Comparison of ENCODE assay signal across 21 mouse cellular contexts in the genomic region with DNA sequence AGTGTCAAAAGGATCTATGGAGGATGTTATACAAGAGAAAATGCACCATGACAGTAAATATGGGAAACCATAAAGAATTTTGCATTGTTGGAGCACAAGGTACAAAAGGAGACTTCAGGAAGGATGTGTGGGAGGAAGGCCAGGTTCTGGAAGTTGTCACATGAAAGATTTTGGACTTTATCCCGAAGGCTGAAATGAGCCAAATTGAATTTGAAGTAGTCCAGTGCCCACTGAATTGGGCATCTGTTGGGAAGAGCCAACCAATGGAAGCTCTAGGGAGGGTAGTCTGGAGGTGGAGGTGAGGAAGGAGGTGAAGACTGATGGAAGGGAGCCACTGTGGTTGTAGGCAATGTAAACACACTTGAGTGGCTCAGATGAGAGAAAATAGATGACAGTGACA.
DNase-seq lines count a peak whose midpoint lies in the region; TF ChIP-seq lines count a peak whose summit lies in the region.
"Had no signal": no experiment of that assay in that cellular context is flagged by ENCODE, and none has a peak within 500 bp of the region (broad histone marks: within the 10 kb centered on the region; RNA-seq: fewer than 3 reads in every experiment).

No protein-coding gene starts in this region.

- peak; percentile 62 for DNase-seq in kidney, adult 2 months
- DNase-seq in kidney, postnatal 14 days = no peak
- peak; percentile 51 for DNase-seq in kidney, adult 9 months
- DNase-seq in kidney, adult 11 months = no peak
- DNase-seq in kidney, postnatal 36 days = peak; percentile 5 to 12
- DNase-seq in kidney, adult 18-20 months = no peak
- DNase-seq in MN1 (ENCODE audit: low spot score) = peak; percentile 78
- no peak for DNase-seq in hindbrain, embryonic 10.5 days (ENCODE audit: low spot score)
- DNase-seq: adrenal gland, adult 2 months; adrenal gland, adult 8-10 months; adrenal gland, postnatal 10 days; adrenal gland, postnatal 14 days; adrenal gland, postnatal 25 days; adrenal gland, postnatal 36 days; B cell, adult 2 months; cerebellum, adult 11 months; cerebellum, adult 11-12 months; cerebellum, adult 18-20 months had no signal

- H3K36me3 ChIP-seq in kidney, adult 2 months (ENCODE audit: control insufficient read depth, insufficient read depth, low read length) = no peaks in the 10 kb centered on the region
- H3K36me3 ChIP-seq in hindbrain, embryonic 10.5 days = no peaks in the 10 kb centered on the region
- H3K36me3 ChIP-seq: G1E had no signal

- TF ChIP-seq CTCF in kidney, adult 2 months (conservative IDR thresholded peaks at IDR 0.05; ENCODE audit: insufficient read depth, insufficient read length, low read depth, low read length) = no peak

- 44% methylated on average over 1 of the region's 1 CpGs for WGBS in kidney, adult 2 months
- 81% methylated on average over 1 of the region's 1 CpGs for WGBS in hindbrain, embryonic 10.5 days

- H3K4me1 ChIP-seq in kidney, adult 2 months (ENCODE audit: control insufficient read depth, insufficient read depth, low read length) = peaks cover 9% of the 10 kb centered on the region; the same call in 1 of the 2 replicates
- H3K4me1 ChIP-seq in hindbrain, embryonic 10.5 days (replicated peaks) = no peaks in the 10 kb centered on the region

- no peak overlapping the region for H3K27ac ChIP-seq in kidney, adult 2 months (ENCODE audit: insufficient read depth, low read depth, low read length)
- no peak overlapping the region for H3K27ac ChIP-seq in hindbrain, embryonic 10.5 days

- H3K9me3 ChIP-seq in hindbrain, embryonic 10.5 days = no peaks in the 10 kb centered on the region
- H3K9me3 ChIP-seq: G1E had no signal

- no peak overlapping the region for H3K4me3 ChIP-seq in kidney, adult 2 months (ENCODE audit: insufficient read depth, low read depth, low read length)
- no peak overlapping the region for H3K4me3 ChIP-seq in hindbrain, embryonic 10.5 days

- no peak for TF ChIP-seq POLR2A in kidney, adult 2 months (IDR thresholded peaks at IDR 0.05; ENCODE audit: low read depth, low read length)

- H3K27me3 ChIP-seq in kidney, adult 2 months (replicated peaks; ENCODE audit: control insufficient read depth, insufficient read depth, low read length) = no peaks in the 10 kb centered on the region
- H3K27me3 ChIP-seq in hindbrain, embryonic 10.5 days (ENCODE audit: insufficient read depth, poor library complexity, severe bottlenecking) = no peaks in the 10 kb centered on the region
- H3K27me3 ChIP-seq: CH12.LX, Patski had no signal

Comparison
In these comparisons a context has a peak if more than half of its experiments do, and no peak if none do; other contexts are left out.
1. DNase-seq: peak in kidney, adult 2 months (single experiment), kidney, adult 9 months (single experiment), kidney, postnatal 36 days (2 of 2) and MN1 (single experiment); none in kidney, postnatal 14 days (single experiment), kidney, adult 11 months (single experiment), kidney, adult 18-20 months (single experiment) and hindbrain, embryonic 10.5 days (single experiment).